Mouse (Mus musculus) monocyte, adult 2 months (primary cell): ENCODE measurements around the gene Tceanc.

ENCODE experiments used
- DNase-seq, 2 experiments: peaks; one replicate each; pipeline ENCODE4 v3.0.0; 2022; ENCODE audit warnings: low spot score in 2 of 2, low read depth in 1 of 2

The Tceanc gene

DNA sequence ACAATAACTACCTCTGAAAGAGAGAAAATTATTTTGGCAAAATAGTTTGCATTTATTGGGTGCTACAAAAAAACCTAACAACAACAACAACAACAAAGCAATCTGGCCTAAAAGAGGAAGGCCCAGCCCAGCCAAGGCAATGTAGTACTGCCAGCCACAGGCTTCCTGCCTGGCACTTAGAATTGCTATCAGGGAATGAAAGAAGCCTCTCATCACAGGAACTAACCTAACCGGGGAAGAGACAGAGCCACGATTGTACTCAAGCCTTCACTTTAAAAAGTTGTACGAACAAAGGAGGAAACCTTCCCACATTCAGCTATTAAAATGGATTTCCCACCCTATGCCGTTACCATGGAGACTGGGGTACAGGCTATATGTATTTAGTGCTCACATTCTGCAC is 20.6 kb downstream of the Tceanc start:
- no peak for DNase-seq

DNA sequence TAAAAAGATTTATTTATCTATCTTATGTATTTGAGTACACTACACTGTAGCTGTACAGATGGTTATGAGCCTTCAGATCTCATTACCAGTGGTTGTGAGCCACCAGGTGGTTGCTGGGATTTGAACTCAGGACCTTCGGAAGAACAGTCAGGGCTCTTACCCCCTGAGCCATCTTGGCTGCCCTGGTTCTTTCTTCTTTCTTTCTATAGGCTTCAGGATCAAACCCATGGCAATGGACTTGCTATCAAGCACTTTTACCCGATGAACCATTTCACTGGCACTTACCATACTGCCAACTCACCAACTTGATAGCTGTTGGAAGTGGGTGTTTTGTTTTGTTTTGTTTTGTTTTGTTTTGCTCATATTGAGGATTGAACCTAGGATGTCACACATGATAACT is 23.3 kb downstream of the Tceanc start:
- no peak for DNase-seq

DNA sequence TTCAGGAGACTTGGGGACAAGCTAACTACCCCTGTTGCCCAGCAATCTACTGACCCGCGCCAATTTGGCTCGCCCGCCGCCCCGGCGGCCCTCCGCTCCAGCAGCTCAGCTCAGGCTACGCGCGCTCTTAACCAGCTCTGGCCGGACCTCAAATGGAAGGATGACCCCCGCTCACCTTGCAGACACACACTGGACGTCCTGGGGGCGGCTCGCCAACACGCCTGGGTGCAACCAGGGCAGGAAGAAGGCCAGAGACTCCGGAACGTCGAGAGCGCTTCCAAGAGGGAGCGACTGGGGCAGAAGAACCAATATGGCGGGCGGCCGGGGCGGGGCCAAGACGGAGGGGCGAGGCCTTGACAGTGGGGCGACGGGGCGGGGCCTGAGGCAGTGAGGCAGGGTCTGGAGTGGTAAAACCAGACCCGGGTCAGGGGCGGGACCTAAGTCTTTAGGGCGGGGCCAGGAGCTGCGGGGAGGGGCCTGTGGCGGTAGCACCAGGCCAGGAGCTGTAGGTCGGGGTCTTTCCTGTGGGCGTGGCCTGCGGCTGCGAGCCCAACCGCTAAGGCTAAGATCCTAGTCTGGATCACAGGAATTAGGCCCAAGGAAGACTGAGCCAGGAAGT is 38.9 kb downstream of the Tceanc start, which contains the start of gene Rab9:
Rab9 (minus strand) TSS at position 503 of the 619 bp plus-strand sequence.
- DNase-seq = peak; percentile 73 to 83

DNA sequence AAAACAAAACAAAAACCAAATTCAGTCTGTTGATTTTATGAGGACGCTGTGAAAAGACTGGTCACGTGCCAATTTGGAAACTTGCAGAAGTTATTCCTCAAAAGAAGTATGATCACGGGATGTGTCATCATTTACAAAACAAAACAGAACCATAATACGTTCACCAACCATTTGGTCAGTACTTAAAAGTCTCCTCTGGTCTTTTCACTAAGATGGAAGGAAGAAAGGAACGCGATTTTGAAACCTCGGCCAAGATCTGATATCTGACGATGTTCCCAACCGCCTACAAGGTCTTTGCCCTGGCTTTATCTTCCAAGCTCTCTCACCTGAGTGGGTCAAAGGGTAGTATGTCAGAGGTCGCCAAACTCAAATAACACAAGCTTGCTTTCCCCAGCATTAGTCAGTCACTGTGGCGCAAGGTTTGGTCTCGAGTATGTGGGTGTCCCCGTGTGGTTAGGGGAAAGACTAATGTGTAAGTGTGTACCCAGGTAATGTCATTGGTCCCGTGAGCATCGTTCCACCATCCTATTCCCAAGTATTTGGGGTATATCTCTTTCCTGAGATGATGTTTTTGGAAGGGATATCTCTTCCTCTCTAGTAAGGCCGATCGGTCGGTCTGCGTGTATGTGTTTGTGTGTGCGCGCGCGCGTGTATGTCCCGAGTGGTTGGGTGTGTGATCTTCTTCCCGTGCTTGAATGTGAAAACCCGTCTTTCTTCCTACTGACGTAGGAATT is 39.6 kb downstream of the Tceanc start:
- peak in 1 of 2 experiments; percentile 10 for DNase-seq

DNA sequence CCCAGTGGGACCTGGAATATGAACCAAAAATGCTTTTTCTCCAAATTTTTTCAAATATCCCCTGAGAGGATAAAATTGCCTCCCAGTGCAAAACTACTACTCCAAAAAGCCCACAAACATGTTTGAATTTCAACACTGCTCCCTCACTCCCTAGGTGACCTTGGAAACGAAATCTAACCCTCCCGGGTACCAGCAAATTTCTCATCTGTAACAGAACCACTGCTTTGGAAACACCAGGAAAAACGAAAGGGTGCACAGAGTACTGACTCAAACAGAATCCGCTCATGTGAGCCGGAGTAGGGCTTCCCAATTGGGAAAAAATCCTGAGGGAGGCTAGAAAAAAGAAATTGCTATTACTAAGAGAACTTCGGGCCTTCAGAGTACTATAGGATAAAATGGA is 41.0 kb downstream of the Tceanc start:
- DNase-seq = no peak

DNA sequence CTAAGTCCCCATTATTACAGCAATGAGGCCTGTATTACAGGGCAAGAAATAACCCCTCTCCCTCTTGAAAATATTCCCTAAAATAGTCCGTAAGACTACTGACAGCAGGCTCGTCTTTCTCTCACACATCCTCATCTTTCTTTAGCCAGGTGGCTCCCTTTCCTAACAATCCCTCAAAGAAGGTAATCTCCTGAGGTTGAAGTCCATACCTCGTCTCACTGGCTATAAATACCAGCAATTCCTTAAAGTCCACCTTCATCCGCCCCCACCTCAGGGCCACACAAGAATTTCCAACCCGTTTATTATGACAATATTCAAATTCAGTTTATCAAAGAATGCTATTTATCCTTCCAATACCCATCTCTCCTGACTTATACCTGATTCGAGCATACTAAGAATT is 45.8 kb downstream of the Tceanc start:
- no peak for DNase-seq

DNA sequence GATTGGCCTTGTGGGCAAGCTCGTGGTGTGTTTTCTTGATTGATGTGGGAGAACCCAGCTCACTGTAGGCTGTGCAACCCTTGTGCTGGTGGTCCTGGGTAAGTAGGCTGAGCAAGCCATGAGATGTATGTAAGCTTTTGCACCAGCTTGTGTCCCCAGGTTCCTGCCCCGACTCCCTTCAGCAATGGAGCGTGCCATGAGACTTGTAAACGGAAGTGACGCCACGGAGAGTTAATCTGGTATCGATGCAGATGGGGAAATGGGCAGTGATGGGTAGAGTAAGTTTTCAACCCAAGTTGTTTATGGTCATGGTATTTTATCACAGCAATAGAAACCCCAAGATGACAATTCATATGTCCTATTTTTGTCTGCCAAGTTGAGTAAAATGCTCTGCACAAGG is 50.0 kb downstream of the Tceanc start:
- DNase-seq = no peak

DNA sequence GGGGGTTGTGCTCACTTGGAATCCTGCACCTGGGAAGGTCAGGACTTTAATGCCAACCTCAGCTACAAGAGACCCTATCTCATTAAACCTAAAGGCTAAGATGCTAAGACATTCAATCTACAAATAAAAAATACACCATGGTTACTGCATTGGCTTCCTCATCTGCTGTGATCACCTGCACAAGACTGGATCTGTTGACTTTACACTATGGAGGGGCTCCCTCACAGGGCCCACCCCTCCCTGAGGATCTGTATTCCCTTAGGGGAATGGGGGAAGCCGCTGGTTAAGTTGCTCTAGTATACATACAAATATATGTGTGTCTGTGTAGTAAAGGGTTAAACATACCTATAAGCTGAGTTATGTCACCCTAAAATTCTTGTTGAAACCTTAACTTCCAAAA is 62.8 kb downstream of the Tceanc start:
- DNase-seq = no peak

DNA sequence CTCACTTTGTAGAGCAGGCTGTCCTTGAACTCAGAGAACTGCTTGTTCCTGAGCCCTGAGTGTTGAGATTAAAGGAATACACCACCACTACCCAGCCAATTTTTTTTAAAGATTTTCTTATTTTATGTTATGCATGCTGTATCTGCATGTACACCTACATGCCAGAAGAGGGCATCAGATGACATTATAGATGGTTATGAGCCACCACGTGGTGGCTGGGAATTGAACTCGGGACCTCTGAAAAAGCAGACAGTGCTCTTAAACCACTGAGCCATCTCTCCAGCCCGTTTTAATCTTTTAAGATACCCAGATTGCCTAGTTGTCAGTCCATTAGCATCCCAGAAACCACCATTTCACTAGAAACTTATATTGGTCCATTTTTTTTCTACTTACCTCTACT is 64.0 kb downstream of the Tceanc start:
- DNase-seq = no peak

DNA sequence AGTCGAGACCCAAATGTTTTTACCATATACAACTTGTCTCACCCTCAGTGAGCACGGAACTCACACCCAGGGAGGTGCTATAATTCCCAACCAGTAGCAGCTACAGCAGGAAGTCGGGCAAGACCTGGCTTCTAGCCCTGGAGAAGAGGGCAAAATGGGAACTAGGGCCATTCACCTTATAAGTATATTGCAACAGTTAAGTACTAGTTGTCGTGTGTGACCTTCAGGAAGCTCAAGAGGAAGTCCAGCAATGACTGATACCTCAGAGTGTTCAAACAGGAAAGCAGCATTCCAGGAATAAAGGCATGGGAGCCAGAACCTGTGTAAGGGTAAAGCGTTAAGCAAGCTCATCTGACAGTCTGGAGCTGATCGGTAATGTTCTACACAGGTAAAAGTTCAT is 64.8 kb downstream of the Tceanc start:
- no peak for DNase-seq
